Comparison of ENCODE assay signal across 7 mouse cellular contexts in genomic region chr1:35726596-35726995, GRCm38 (mm10).
A peak's percentile ranks its signal among the peaks of the same experiment; 100 is the strongest.
DNase-seq lines count a peak whose midpoint lies in the region; ATAC-seq and TF ChIP-seq lines count a peak whose summit lies in the region.

No protein-coding gene starts in this region.

- no peak for TF ChIP-seq POLR2A in brain, embryonic 14.5 days (IDR thresholded peaks at IDR 0.05; ENCODE audit: borderline replicate concordance, extremely low read depth, insufficient read depth, insufficient read length, poor library complexity, severe bottlenecking)

- no peak for ATAC-seq in lung, embryonic 14.5 days (ENCODE audit: insufficient read depth)

- H3K27me3 ChIP-seq in lung, embryonic 14.5 days (ENCODE audit: insufficient read depth, low read length) = no peaks in the 10 kb centered on the region

- no peak overlapping the region for H3K4me2 ChIP-seq in lung, embryonic 14.5 days

- no peaks in the 10 kb centered on the region for H3K4me1 ChIP-seq in lung, embryonic 14.5 days (ENCODE audit: insufficient read depth)

- peak; percentile 27 for DNase-seq in 3T3-L1 (ENCODE audit: low read depth, low spot score)
- DNase-seq in B cell, adult 2 months = peak; percentile 78 to 79
- peak; percentile 65 for DNase-seq in brain, embryonic 14.5 days (ENCODE audit: low read depth)
- DNase-seq in frontal cortex, postnatal 25 days (ENCODE audit: low spot score in 2 of 2) = peak; percentile 53 to 55
- peak; percentile 78 to 80 for DNase-seq in kidney, postnatal 4 days
- DNase-seq in lung, embryonic 14.5 days = peak; percentile 79
- peak; percentile 25 to 72 for DNase-seq in spleen, postnatal 10 days (ENCODE audit: low spot score in 2 of 2)

- no peak overlapping the region for H3K4me3 ChIP-seq in lung, embryonic 14.5 days (ENCODE audit: low read depth, low read length)

- peak; percentile 64 for TF ChIP-seq CTCF in brain, embryonic 14.5 days (IDR thresholded peaks at IDR 0.05; ENCODE audit: borderline replicate concordance, extremely low read depth, insufficient read depth, insufficient read length)
- peak; percentile 71 for TF ChIP-seq CTCF in lung, embryonic 14.5 days (IDR thresholded peaks at IDR 0.05; ENCODE audit: low read depth)

- no peaks in the 10 kb centered on the region for H3K9me3 ChIP-seq in lung, embryonic 14.5 days (ENCODE audit: low read depth, low read length)

- 13% methylated on average over 1 of the region's 1 CpGs for WGBS in lung, embryonic 14.5 days

- no peaks in the 10 kb centered on the region for H3K36me3 ChIP-seq in lung, embryonic 14.5 days (ENCODE audit: insufficient read depth)

- H3K27ac ChIP-seq in lung, embryonic 14.5 days (ENCODE audit: low read depth) = no peak overlapping the region

- H3K9ac ChIP-seq in lung, embryonic 14.5 days = no peak overlapping the region

Comparison
In these comparisons a context has a peak if more than half of its experiments do, and no peak if none do; other contexts are left out.
1. DNase-seq: peak in every context shown above with its lines; median percentile 79 in kidney, postnatal 4 days; 79 in lung, embryonic 14.5 days; 78 in B cell, adult 2 months; 65 in brain, embryonic 14.5 days; 54 in frontal cortex, postnatal 25 days; 48 in spleen, postnatal 10 days; 27 in 3T3-L1.